Mouse (Mus musculus): ENCODE data around the gene Sall1.

GRCm38 (mm10) chr8:88989002-88989401, 55.0 kb downstream of the Sall1 start:
- TF ChIP-seq CTCF (IDR thresholded peaks at IDR 0.05; ENCODE audit: low read depth, low read length), result no peak
- no peak for TF ChIP-seq POLR2A (IDR thresholded peaks at IDR 0.05; ENCODE audit: insufficient read depth, low read length)
- TF ChIP-seq EP300 (IDR thresholded peaks at IDR 0.05; ENCODE audit: insufficient read depth, low read depth, low read length), result no peak

Data from ES-Bruce4 (cell line).